Mouse (Mus musculus) cerebellum, postnatal 4 days (tissue): ENCODE data around the gene Prune1.
"Not testable (repeated sequence)": the region's sequence is repeated elsewhere in the genome, so short reads cannot be mapped to it uniquely, and the experiment has no call there.

Source experiments
- DNase-seq, 2 experiments: peaks; one replicate each; pipeline ENCODE4 v3.0.0; 2022; ENCODE audit warnings: low spot score in 2 of 2, mixed read lengths in 1 of 2

The Prune1 gene

DNA sequence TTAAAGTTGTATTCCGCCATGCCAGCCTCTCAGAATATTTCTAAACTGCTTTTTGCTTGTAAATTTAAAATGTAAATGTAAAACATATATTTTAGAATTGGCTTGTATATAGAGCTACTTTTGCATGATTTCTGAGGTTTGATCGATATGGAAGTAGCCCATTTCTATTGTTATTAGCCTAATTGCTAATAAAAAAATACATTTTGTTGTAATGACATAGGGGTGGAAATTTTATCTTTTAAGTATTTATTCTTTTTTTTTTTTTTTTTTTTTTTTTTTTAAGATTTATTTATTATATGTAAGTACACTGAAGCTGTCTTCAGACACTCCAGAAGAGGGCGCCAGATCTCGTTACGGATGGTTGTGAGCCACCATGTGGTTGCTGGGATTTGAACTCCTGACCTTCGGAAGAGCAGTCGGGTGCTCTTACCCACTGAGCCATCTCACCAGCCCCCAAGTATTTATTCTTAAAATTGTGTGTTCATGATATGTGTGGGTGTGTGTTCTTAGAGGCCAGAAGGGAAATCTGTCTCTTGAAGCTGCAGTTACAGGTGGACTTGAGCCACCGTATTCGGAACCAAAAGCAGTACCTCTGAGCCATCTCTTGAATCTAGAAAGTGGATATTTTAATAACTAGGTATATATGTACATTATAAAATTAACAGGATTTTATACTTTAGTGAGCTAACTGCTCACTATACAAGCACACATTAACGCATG is 68.8 kb downstream of the Prune1 start:
- not testable (repeated sequence) for DNase-seq

GRCm38 (mm10) chr3:95210585-95210984 is 71.3 kb downstream of the Prune1 start:
- DNase-seq, result no peak

DNA sequence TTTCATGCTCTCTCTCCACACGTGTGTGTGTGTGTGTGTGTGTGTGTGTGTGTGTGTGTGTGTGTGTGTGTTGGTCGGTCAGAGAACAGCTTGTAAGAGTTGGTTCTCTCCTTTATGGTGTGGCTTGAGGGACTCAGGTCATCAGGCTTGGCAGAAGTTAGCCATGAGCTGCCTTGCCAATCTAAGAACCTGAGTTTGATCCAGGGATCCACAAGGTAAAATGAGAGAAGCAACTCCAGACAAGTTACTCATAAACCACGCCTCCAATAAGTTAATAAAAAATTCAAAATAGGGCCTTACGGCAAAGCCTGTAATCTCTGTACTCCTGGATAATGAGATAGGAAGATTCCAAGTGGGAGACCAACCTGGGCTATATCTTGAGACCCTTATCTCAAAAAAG is 73.6 kb downstream of the Prune1 start:
- DNase-seq, result no peak

- DNase-seq, result no peak
Measured at GRCm38 (mm10) chr3:95203880-95204279, 78.0 kb downstream of the Prune1 start.
